8 mouse cellular contexts compared by ENCODE assay signal in genomic region chr7:70332064-70332850, GRCm38 (mm10). TPM values are rescaled to one million over a fixed set of nuclear protein-coding genes. Genes with fewer than 3 reads are reported as not detected.
DNase-seq lines count a peak whose midpoint lies in the region; ATAC-seq lines count a peak whose summit lies in the region.

No protein-coding gene starts in this region.

- H3K9me3 ChIP-seq in lung, embryonic 16.5 days (ENCODE audit: control insufficient read depth, low read length), result no peaks in the 10 kb centered on the region
- no peaks in the 10 kb centered on the region for H3K9me3 ChIP-seq in forebrain, embryonic 10.5 days
- no peaks in the 10 kb centered on the region for H3K9me3 ChIP-seq in neural tube, embryonic 13.5 days

- no peaks in the 10 kb centered on the region for H3K36me3 ChIP-seq in lung, embryonic 16.5 days (ENCODE audit: control insufficient read depth, insufficient read depth, low read length)
- no peaks in the 10 kb centered on the region for H3K36me3 ChIP-seq in forebrain, embryonic 10.5 days (replicated peaks)
- H3K36me3 ChIP-seq in neural tube, embryonic 13.5 days, result no peaks in the 10 kb centered on the region

- H3K27ac ChIP-seq in lung, embryonic 16.5 days (ENCODE audit: low read length), result no peak overlapping the region
- peak overlapping the region; percentile 93 for H3K27ac ChIP-seq in forebrain, embryonic 10.5 days
- no peak overlapping the region for H3K27ac ChIP-seq in neural tube, embryonic 13.5 days (replicated peaks)

- H3K4me2 ChIP-seq in lung, embryonic 16.5 days (ENCODE audit: low read depth, low read length), result peak overlapping the region; percentile 85
- peak overlapping the region; percentile 62 for H3K4me2 ChIP-seq in neural tube, embryonic 13.5 days

- H3K4me3 ChIP-seq in lung, embryonic 16.5 days (ENCODE audit: low read length), result peak overlapping the region; percentile 52
- peak overlapping the region; percentile 57 for H3K4me3 ChIP-seq in forebrain, embryonic 10.5 days
- peak overlapping the region; percentile 38 for H3K4me3 ChIP-seq in neural tube, embryonic 13.5 days

- ATAC-seq in lung, embryonic 16.5 days (ENCODE audit: low read depth), result no peak; the same call in 1 of the 2 replicates
- ATAC-seq in neural tube, embryonic 13.5 days (ENCODE audit: low read depth), result no peak

- H3K9ac ChIP-seq in lung, embryonic 16.5 days (ENCODE audit: low read length), result peak overlapping the region; percentile 68
- H3K9ac ChIP-seq in neural tube, embryonic 13.5 days, result peak overlapping the region; percentile 60

- DNase-seq in lung, postnatal 36 days, result no peak
- DNase-seq in forebrain, embryonic 10.5 days (ENCODE audit: extremely low spot score, low spot score), result no peak
- DNase-seq in kidney, postnatal 4 days, result peak; percentile 33 to 47
- DNase-seq in cerebellum, adult 9-11 months, result no peak
- no peak for DNase-seq in right cerebral cortex, postnatal 14 days
- no peak for DNase-seq in c-Kit-positive CD71-positive TER-119-positive erythroid progenitor cells, embryonic 14.5 days (ENCODE audit: low spot score)

- H3K27me3 ChIP-seq in lung, embryonic 16.5 days (ENCODE audit: control insufficient read depth, insufficient read depth, low read depth, low read length), result peaks cover 49% of the 10 kb centered on the region
- H3K27me3 ChIP-seq in forebrain, embryonic 10.5 days (ENCODE audit: poor library complexity, severe bottlenecking), result peaks cover 100% of the 10 kb centered on the region
- H3K27me3 ChIP-seq in neural tube, embryonic 13.5 days, result peaks cover 95% of the 10 kb centered on the region

- 12% methylated on average over 26 of the region's 26 CpGs for WGBS in lung, embryonic 16.5 days
- WGBS in forebrain, embryonic 10.5 days, result 1% methylated on average over 26 of the region's 26 CpGs
- WGBS in neural tube, embryonic 13.5 days, result 1% methylated on average over 26 of the region's 26 CpGs

- H3K4me1 ChIP-seq in lung, embryonic 16.5 days (replicated peaks; ENCODE audit: control insufficient read depth, insufficient read depth, low read length), result peaks cover 21% of the 10 kb centered on the region
- H3K4me1 ChIP-seq in forebrain, embryonic 10.5 days, result peaks cover 92% of the 10 kb centered on the region
- H3K4me1 ChIP-seq in neural tube, embryonic 13.5 days (replicated peaks), result peaks cover 31% of the 10 kb centered on the region

RNA-seq across cellular contexts. Expression of gene Nr2f2, which starts 34.3 kb away (rescaled TPM):
- 83.5 and 95.7 TPM in 2 replicates for polyA plus RNA-seq in lung, embryonic 16.5 days (2015; fragmentation: Nextera tagmentation; extraction: Ambion mirVana)
- polyA plus RNA-seq in forebrain, embryonic 10.5 days (2016; fragmentation: Nextera tagmentation; extraction: Ambion mirVana), result 82.3 and 82.7 TPM in 2 replicates
- 85.5 and 87.8 TPM in 2 replicates for polyA plus RNA-seq in neural tube, embryonic 13.5 days (2015; fragmentation: Nextera tagmentation; extraction: Ambion mirVana)

Comparison
In these comparisons a context has a peak if more than half of its experiments do, and no peak if none do; other contexts are left out.
1. DNase-seq: peak in kidney, postnatal 4 days (2 of 2); none in lung, postnatal 36 days (single experiment), forebrain, embryonic 10.5 days (single experiment), cerebellum, adult 9-11 months (single experiment), right cerebral cortex, postnatal 14 days (single experiment) and c-Kit-positive CD71-positive TER-119-positive erythroid progenitor cells, embryonic 14.5 days (single experiment).
2. Peak in every context shown above with its lines, with median percentiles within 50 percentile points of each other: H3K4me3 ChIP-seq.